In the genomic region with DNA sequence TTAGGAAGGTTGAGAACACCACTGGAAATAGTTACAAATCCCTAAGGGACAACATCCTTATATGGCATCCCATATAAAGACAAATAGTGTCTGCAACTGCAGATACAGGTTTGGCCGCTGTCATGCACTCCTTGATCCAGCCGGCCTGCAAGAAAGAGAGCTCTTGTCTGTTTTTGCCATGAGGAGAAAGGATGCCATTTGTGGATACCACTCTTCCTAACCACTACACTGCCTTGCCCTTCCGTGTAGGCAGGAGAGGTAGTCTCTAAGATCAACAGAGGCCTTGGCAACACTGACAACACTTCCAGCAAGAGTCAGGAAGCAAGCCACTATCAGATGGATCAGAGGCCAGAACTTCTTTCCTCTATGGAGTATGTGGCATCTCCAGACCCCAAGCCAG, we compare ENCODE assay signal across 9 mouse cellular contexts. TPM values are rescaled to one million over a fixed set of nuclear protein-coding genes. Genes with fewer than 3 reads are reported as not detected.
DNase-seq lines count a peak whose midpoint lies in the region; ATAC-seq and TF ChIP-seq lines count a peak whose summit lies in the region.
"Had no signal": no experiment of that assay in that cellular context is flagged by ENCODE, and none has a peak within 500 bp of the region (broad histone marks: within the 10 kb centered on the region; RNA-seq: fewer than 3 reads in every experiment).

TSS of gene Ccdc78 (plus strand) at position 301 of the 400 bp plus-strand sequence.

- H3K36me3 ChIP-seq in kidney, adult 2 months (ENCODE audit: control insufficient read depth, insufficient read depth, low read length) = no peaks in the 10 kb centered on the region
- peaks cover 56% of the 10 kb centered on the region for H3K36me3 ChIP-seq in hindbrain, embryonic 12.5 days
- H3K36me3 ChIP-seq in midbrain, embryonic 12.5 days = peaks cover 54% of the 10 kb centered on the region

- H3K27me3 ChIP-seq in kidney, adult 2 months (replicated peaks; ENCODE audit: control insufficient read depth, insufficient read depth, low read length) = no peaks in the 10 kb centered on the region
- no peaks in the 10 kb centered on the region for H3K27me3 ChIP-seq in hindbrain, embryonic 12.5 days
- no peaks in the 10 kb centered on the region for H3K27me3 ChIP-seq in midbrain, embryonic 12.5 days
- H3K27me3 ChIP-seq: Patski had no signal

- H3K9me3 ChIP-seq in hindbrain, embryonic 12.5 days (replicated peaks) = no peaks in the 10 kb centered on the region
- no peaks in the 10 kb centered on the region for H3K9me3 ChIP-seq in midbrain, embryonic 12.5 days

- peak within 1 kb of the TSS; percentile 82; the same call in 1 of the 2 replicates for H3K9ac ChIP-seq in hindbrain, embryonic 12.5 days
- H3K9ac ChIP-seq in midbrain, embryonic 12.5 days (replicated peaks) = peak within 1 kb of the TSS; percentile 78

- H3K27ac ChIP-seq in kidney, adult 2 months (ENCODE audit: insufficient read depth, low read depth, low read length) = no peak within 1 kb of the TSS
- H3K27ac ChIP-seq in bone marrow macrophage, adult 2 months (ENCODE audit: insufficient read depth, low read depth, low read length) = no peak within 1 kb of the TSS
- peak within 1 kb of the TSS; percentile 93 for H3K27ac ChIP-seq in hindbrain, embryonic 12.5 days
- peak within 1 kb of the TSS; percentile 85 for H3K27ac ChIP-seq in midbrain, embryonic 12.5 days (replicated peaks)

- H3K4me2 ChIP-seq in hindbrain, embryonic 12.5 days (replicated peaks) = peak within 1 kb of the TSS; percentile 79
- peak within 1 kb of the TSS; percentile 68 for H3K4me2 ChIP-seq in midbrain, embryonic 12.5 days (replicated peaks)

- no peak for TF ChIP-seq CTCF in kidney, adult 2 months (conservative IDR thresholded peaks at IDR 0.05; ENCODE audit: insufficient read depth, insufficient read length, low read depth, low read length)
- TF ChIP-seq CTCF in bone marrow macrophage, adult 2 months (IDR thresholded peaks at IDR 0.05; ENCODE audit: low read depth, low read length) = no peak

- intact Hi-C loops in left cerebral cortex, postnatal 10 days (cut with DNase I) = no loop called here

- ATAC-seq in hindbrain, embryonic 12.5 days (ENCODE audit: low FRiP score) = no peak
- ATAC-seq in midbrain, embryonic 12.5 days (ENCODE audit: low FRiP score, low read depth) = no peak
- ATAC-seq: Patski had no signal

- WGBS in kidney, adult 2 months = 73% methylated on average over 3 of the region's 3 CpGs
- WGBS in hindbrain, embryonic 12.5 days = 86% methylated on average over 3 of the region's 3 CpGs
- 87% methylated on average over 3 of the region's 3 CpGs for WGBS in midbrain, embryonic 12.5 days

- H3K4me1 ChIP-seq in kidney, adult 2 months (ENCODE audit: control insufficient read depth, insufficient read depth, low read length) = no peaks in the 10 kb centered on the region
- peaks cover 13% of the 10 kb centered on the region for H3K4me1 ChIP-seq in bone marrow macrophage, adult 2 months (ENCODE audit: control insufficient read depth, insufficient read depth, low read length)
- peaks cover 32% of the 10 kb centered on the region for H3K4me1 ChIP-seq in hindbrain, embryonic 12.5 days
- peaks cover 34% of the 10 kb centered on the region for H3K4me1 ChIP-seq in midbrain, embryonic 12.5 days

- no peak for DNase-seq in kidney, adult 2 months
- no peak for DNase-seq in kidney, adult 11 months
- DNase-seq in right cerebral cortex, postnatal 4 days = no peak
- DNase-seq in left cerebral cortex, postnatal 10 days (ENCODE audit: extremely low spot score in 1 of 2, low spot score in 2 of 2) = no peak
- DNase-seq in layer of hippocampus, postnatal 25 days (ENCODE audit: extremely low spot score in 1 of 2, low spot score in 1 of 2) = no peak

- no peak for TF ChIP-seq POLR2A in kidney, adult 2 months (IDR thresholded peaks at IDR 0.05; ENCODE audit: low read depth, low read length)
- no peak for TF ChIP-seq POLR2A in bone marrow macrophage, adult 2 months (IDR thresholded peaks at IDR 0.05; ENCODE audit: borderline replicate concordance, low read depth, low read length)

- H3K4me3 ChIP-seq in kidney, adult 2 months (ENCODE audit: insufficient read depth, low read depth, low read length) = peak within 1 kb of the TSS; percentile 67
- peak within 1 kb of the TSS; percentile 68 for H3K4me3 ChIP-seq in bone marrow macrophage, adult 2 months (ENCODE audit: insufficient read depth, low read length)
- H3K4me3 ChIP-seq in hindbrain, embryonic 12.5 days = peak within 1 kb of the TSS; percentile 68
- H3K4me3 ChIP-seq in midbrain, embryonic 12.5 days = peak within 1 kb of the TSS; percentile 60

RNA-seq across cellular contexts. Expression of gene Ccdc78, which starts in this region (rescaled TPM):
- polyA plus RNA-seq in kidney, adult 2 months (2012; rRNA removed) = 0.06 and 0.12 TPM in 2 replicates
- polyA plus RNA-seq in bone marrow macrophage, adult 2 months (2012; ENCODE audit: insufficient read depth, insufficient read length, missing spikeins) = not detected in 2 replicates
- 0.40 and 0.63 TPM in 2 replicates for polyA plus RNA-seq in hindbrain, embryonic 12.5 days (2016; fragmentation: Nextera tagmentation; extraction: Ambion mirVana)
- 0.40 and 0.68 TPM in 2 replicates for polyA plus RNA-seq in midbrain, embryonic 12.5 days (2016; fragmentation: Nextera tagmentation; extraction: Ambion mirVana)
- total RNA-seq in left cerebral cortex, postnatal 10 days (2021) = under 1 TPM in 1 of 2 experiments, not detected in 1; 0.16 TPM
- total RNA-seq in layer of hippocampus, postnatal 25 days (2021) = not detected

Comparison
In these comparisons a context has a peak if more than half of its experiments do, and no peak if none do; other contexts are left out.
1. H3K27ac ChIP-seq: peak in hindbrain, embryonic 12.5 days (single experiment) and midbrain, embryonic 12.5 days (single experiment); none in kidney, adult 2 months (single experiment) and bone marrow macrophage, adult 2 months (single experiment).
2. Peak in every context shown above with its lines, with median percentiles within 50 percentile points of each other: H3K4me3 ChIP-seq.